Mouse (Mus musculus) forebrain, embryonic 15.5 days (tissue): ENCODE measurements around the gene Arhgap22. TPM values are rescaled to one million over a fixed set of nuclear protein-coding genes. Genes with fewer than 3 reads are reported as not detected.

ENCODE experiments used
- ATAC-seq: fragments of 200-750 bp; cut with Nextera tagmentation; replicated peaks from 2 replicates; pipeline ENCODE4 v1.8.0; 2017; ENCODE audit warnings: mild to moderate bottlenecking, moderate TSS enrichment, moderate library complexity
- H3K27ac ChIP-seq: fragments of 300-500 bp; sonication (generic); replicated peaks from 2 replicates; pipeline ENCODE4 v1.5.1; 2015; ENCODE audit warnings: mild to moderate bottlenecking, inconsistent platforms
- H3K27me3 ChIP-seq: fragments of 300-500 bp; sonication (generic); 2 replicates; pipeline ENCODE4 v1.6.1; 2015; ENCODE audit warnings: inconsistent platforms
- H3K36me3 ChIP-seq: fragments of 300-500 bp; sonication (generic); 2 replicates; pipeline ENCODE4 v1.6.1; 2015; ENCODE audit warnings: mild to moderate bottlenecking, inconsistent platforms
- H3K4me1 ChIP-seq: fragments of 300-500 bp; sonication (generic); 2 replicates; pipeline ENCODE4 v1.6.1; 2015; ENCODE audit warnings: inconsistent platforms
- H3K4me2 ChIP-seq: fragments of 300-500 bp; sonication (generic); replicated peaks from 2 replicates; pipeline ENCODE4 v1.6.1; 2015; ENCODE audit warnings: mild to moderate bottlenecking, inconsistent platforms
- H3K4me3 ChIP-seq: fragments of 300-500 bp; sonication (generic); 2 replicates; pipeline ENCODE4 v1.5.1; 2015; ENCODE audit warnings: mild to moderate bottlenecking, inconsistent platforms
- H3K9ac ChIP-seq: fragments of 300-500 bp; sonication (generic); replicated peaks from 2 replicates; pipeline ENCODE4 v1.6.1; 2015; ENCODE audit warnings: mild to moderate bottlenecking, inconsistent platforms
- H3K9me3 ChIP-seq: fragments of 300-500 bp; sonication (generic); 2 replicates; pipeline ENCODE4 v1.6.1; 2016; ENCODE audit warnings: inconsistent platforms
- WGBS: fragments of 180-500 bp; shearing (Covaris S2); methylation state at CpG from one replicate; pipeline ENCODE4 v1.1.7; 2015; ENCODE audit warnings: mixed read lengths; 5-methylcytosine and 5-hydroxymethylcytosine counted together
- polyA plus RNA-seq: library from polyadenylated mRNA; unstranded; fragments of >200 nt; fragmentation: Nextera tagmentation; extraction: Ambion mirVana; gene quantifications from 2 replicates; pipeline ENCODE4 v1.2.1, GENCODE M21; 2015

The Arhgap22 gene
- polyA plus RNA-seq, 1 experiment from 2014 or later: 1.4 TPM

DNA sequence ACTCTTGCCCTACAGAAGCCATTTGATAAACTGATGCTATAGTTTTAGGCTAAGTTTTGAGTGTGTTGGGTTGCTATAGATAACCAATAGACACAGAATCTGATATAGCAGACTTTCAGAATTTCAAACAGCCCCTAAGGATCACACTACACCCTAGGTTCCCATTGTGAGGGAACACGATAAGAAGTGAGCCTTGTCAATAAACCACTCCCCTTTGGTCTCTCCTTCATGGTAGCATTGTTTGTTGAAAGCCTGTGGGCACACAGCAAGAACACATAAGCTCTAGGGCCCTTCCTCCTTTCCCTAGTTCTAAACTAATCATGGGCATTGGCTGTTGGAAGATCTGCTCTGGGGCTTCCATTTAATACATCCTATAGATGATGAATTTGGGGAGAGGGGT is 80.7 kb downstream of the Arhgap22 start:
- H3K4me1 ChIP-seq: peaks cover 5% of the 10 kb centered on the region; the same call in 1 of the 2 replicates
- no peaks in the 10 kb centered on the region for H3K9me3 ChIP-seq
- H3K27ac ChIP-seq: no peak overlapping the region
- 26% methylated on average over 1 of the region's 1 CpGs for WGBS
- ATAC-seq: no peak
- no peaks in the 10 kb centered on the region for H3K27me3 ChIP-seq
- H3K36me3 ChIP-seq: no peaks in the 10 kb centered on the region
- H3K4me3 ChIP-seq: no peak overlapping the region
- no peak overlapping the region for H3K9ac ChIP-seq
- H3K4me2 ChIP-seq: no peak overlapping the region

DNA sequence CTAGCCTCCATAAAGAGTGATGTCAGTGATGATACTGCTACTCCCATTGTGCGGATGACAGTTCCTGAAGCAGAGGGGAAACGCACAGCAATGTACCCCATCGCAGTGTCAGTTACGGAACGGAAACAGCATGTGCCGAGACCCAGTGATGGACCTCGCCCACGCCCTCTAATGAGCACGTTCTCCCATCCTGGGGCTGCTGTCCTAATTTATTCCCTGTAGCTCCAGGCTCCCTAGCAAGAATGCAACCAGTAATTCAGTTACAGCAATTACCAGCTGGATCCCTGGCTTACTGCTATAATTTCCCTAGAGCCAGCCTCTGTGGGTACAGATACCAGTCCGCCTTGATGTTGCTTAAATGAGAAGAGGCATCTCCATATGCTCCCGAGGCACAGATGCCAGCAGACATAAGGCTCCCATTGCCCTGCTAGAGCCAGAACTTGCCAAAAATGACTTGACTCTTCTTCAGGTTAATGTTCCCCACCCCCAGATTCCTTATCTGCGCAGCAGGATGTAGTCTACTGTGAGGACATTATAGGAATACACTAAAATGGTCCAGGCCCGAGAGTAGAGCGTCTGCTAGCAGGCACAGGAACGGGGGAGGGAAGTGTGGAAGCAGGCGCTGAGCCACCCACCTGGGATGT is 83.0 kb downstream of the Arhgap22 start:
- peak overlapping the region; percentile 28 for H3K27ac ChIP-seq
- H3K9me3 ChIP-seq: no peaks in the 10 kb centered on the region
- H3K4me2 ChIP-seq: no peak overlapping the region
- H3K9ac ChIP-seq: no peak overlapping the region
- H3K4me3 ChIP-seq: no peak overlapping the region
- peaks cover 5% of the 10 kb centered on the region; the same call in 1 of the 2 replicates for H3K4me1 ChIP-seq
- no peaks in the 10 kb centered on the region for H3K36me3 ChIP-seq
- WGBS: 70% methylated on average over 16 of the region's 16 CpGs
- ATAC-seq: peak; percentile 57
- H3K27me3 ChIP-seq: no peaks in the 10 kb centered on the region

DNA sequence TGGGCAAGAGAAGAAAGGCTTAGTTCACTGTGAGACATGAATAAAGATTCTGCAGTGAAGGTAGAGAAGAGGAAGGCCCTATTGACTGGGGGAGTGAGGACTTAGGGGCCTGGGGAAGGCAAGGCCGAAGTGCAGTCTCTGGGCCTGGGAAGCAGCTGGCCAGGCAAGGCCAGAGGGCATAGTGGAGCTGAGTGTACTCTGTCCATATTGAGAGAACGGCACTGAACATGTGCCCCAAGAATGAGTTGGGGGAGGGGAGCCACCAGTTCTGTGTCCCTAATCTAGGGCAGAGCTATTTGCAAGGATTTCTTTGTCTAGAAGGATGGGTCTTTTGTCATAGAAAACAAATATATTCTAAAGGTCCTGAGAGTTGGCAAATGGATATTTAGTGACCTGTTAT is 86.8 kb downstream of the Arhgap22 start:
- Histone ChIP-seq H3K9ac (no peak overlapping the region), H3K36me3 (no peaks in the 10 kb centered on the region), H3K27ac (no peak overlapping the region), H3K4me3 (no peak overlapping the region), H3K27me3 (no peaks in the 10 kb centered on the region), H3K9me3 (no peaks in the 10 kb centered on the region), H3K4me1 (peaks cover 5% of the 10 kb centered on the region; the same call in 1 of the 2 replicates), H3K4me2 (no peak overlapping the region)
- 19% methylated on average over 2 of the region's 2 CpGs for WGBS
- no peak for ATAC-seq

DNA sequence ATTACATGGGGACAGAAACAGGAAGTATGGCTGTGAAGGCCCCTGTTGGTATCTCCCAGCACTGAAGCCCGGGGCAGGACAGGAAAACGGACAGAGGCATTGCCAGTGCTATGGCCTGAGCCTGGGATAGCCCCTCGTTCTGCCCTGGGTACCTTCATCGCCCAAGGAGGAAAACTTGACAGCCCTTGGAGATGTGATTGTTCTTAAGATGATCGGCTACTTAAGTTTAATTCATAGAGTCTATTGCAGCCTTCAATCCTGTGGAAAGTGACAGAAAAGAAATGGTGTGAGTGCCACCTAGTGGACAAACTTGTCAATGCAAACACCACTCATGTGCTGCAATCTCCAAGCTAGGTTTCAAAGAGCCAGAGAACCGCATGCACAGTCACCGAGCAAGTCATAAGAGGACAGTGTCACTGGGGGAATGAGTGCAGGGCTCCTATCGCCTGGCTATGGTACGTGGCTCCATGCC is 89.6 kb downstream of the Arhgap22 start:
- H3K27me3 ChIP-seq: no peaks in the 10 kb centered on the region

GRCm38 (mm10) chr14:33305645-33306281 is 91.9 kb downstream of the Arhgap22 start:
- no peak overlapping the region for H3K4me2 ChIP-seq
- no peak overlapping the region for H3K27ac ChIP-seq
- no peaks in the 10 kb centered on the region for H3K9me3 ChIP-seq
- H3K36me3 ChIP-seq: no peaks in the 10 kb centered on the region
- no peak for ATAC-seq
- H3K27me3 ChIP-seq: no peaks in the 10 kb centered on the region
- no peak overlapping the region for H3K4me3 ChIP-seq
- WGBS: 82% methylated on average over 12 of the region's 12 CpGs
- H3K9ac ChIP-seq: no peak overlapping the region
- no peaks in the 10 kb centered on the region; the same call in 1 of the 2 replicates for H3K4me1 ChIP-seq

More for the DNA sequence above, 89.6 kb downstream of the Arhgap22 start:
- peak; percentile 87 for ATAC-seq
- H3K9me3 ChIP-seq: no peaks in the 10 kb centered on the region
- H3K4me1 ChIP-seq: no peaks in the 10 kb centered on the region; the same call in 1 of the 2 replicates
- H3K9ac ChIP-seq: no peak overlapping the region
- WGBS: 24% methylated on average over 9 of the region's 9 CpGs
- no peaks in the 10 kb centered on the region for H3K36me3 ChIP-seq
- no peak overlapping the region for H3K27ac ChIP-seq
- H3K4me2 ChIP-seq: no peak overlapping the region
- no peak overlapping the region for H3K4me3 ChIP-seq

DNA sequence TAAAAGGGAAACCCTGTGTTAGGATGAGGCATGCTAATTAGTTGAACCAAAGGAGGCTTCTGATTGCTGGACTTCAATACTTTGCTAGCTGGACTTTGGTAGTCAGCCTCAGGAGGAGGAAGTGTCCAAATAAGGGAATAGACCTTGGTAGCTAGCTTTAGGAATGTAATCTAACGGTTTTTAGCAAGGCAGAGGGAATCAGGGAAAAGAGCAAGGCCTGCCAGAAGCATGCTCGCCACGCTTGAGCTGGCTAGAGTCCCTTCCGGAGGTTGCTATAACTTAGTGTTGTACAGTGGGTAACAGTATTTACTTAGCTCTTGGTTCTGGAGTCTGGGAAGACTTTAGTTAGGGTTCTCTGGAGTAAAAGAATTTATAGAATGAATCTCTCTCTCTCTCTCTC is 96.9 kb downstream of the Arhgap22 start:
- Histone ChIP-seq H3K4me3 (no peak overlapping the region), H3K27me3 (no peaks in the 10 kb centered on the region), H3K9me3 (no peaks in the 10 kb centered on the region), H3K4me1 (no peaks in the 10 kb centered on the region), H3K9ac (no peak overlapping the region), H3K4me2 (no peak overlapping the region), H3K27ac (no peak overlapping the region), H3K36me3 (no peaks in the 10 kb centered on the region)
- WGBS: 71% methylated on average over 4 of the region's 4 CpGs
- no peak for ATAC-seq

DNA sequence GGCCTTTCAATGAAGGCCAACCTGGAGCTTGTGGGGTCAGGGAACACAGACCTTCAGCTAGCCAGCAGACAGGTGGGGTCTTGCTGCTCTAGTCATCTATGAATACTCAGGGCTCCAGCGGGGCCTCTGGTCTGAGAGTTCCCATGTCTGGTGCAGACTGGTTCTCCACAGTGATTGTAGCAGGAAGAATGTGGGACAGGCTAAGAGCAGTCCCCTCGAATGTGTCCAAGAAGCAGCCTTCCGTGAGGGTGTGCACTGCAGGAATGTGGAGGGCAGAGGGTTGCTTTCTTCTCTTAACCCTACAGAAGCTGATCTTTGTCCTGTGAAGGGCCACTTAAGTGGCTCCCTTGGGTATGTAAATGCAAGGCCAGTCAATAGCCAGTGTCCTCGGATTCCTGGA is 98.5 kb downstream of the Arhgap22 start:
- Histone ChIP-seq H3K9me3 (no peaks in the 10 kb centered on the region), H3K4me1 (no peaks in the 10 kb centered on the region), H3K36me3 (no peaks in the 10 kb centered on the region), H3K27ac (no peak overlapping the region), H3K4me3 (no peak overlapping the region), H3K27me3 (no peaks in the 10 kb centered on the region), H3K4me2 (no peak overlapping the region), H3K9ac (no peak overlapping the region)
- WGBS: 24% methylated on average over 4 of the region's 4 CpGs
- ATAC-seq: no peak

GRCm38 (mm10) chr14:33313624-33314023 is 99.8 kb downstream of the Arhgap22 start:
- Histone ChIP-seq H3K9ac (no peak overlapping the region), H3K4me3 (no peak overlapping the region), H3K4me2 (no peak overlapping the region), H3K9me3 (no peaks in the 10 kb centered on the region), H3K36me3 (no peaks in the 10 kb centered on the region), H3K27me3 (no peaks in the 10 kb centered on the region), H3K4me1 (peaks cover 9% of the 10 kb centered on the region; the same call in 1 of the 2 replicates), H3K27ac (no peak overlapping the region)
- 0% methylated on average over 4 of the region's 4 CpGs for WGBS
- peak; percentile 69 for ATAC-seq

GRCm38 (mm10) chr14:33314160-33314559 is 100.3 kb downstream of the Arhgap22 start:
- Histone ChIP-seq H3K4me1 (peaks cover 9% of the 10 kb centered on the region; the same call in 1 of the 2 replicates), H3K27ac (no peak overlapping the region), H3K4me3 (no peak overlapping the region), H3K9ac (no peak overlapping the region), H3K4me2 (no peak overlapping the region), H3K27me3 (no peaks in the 10 kb centered on the region), H3K36me3 (no peaks in the 10 kb centered on the region), H3K9me3 (no peaks in the 10 kb centered on the region)
- ATAC-seq: no peak
- 48% methylated on average over 7 of the region's 7 CpGs for WGBS

GRCm38 (mm10) chr14:33315111-33315510 is 101.3 kb downstream of the Arhgap22 start:
- 44% methylated on average over 5 of the region's 5 CpGs for WGBS
- H3K36me3 ChIP-seq: no peaks in the 10 kb centered on the region

GRCm38 (mm10) chr14:33315771-33316170 is 101.9 kb downstream of the Arhgap22 start:
- H3K27me3 ChIP-seq: peaks cover 13% of the 10 kb centered on the region
- 55% methylated on average over 4 of the region's 4 CpGs for WGBS
- no peaks in the 10 kb centered on the region for H3K9me3 ChIP-seq

More at GRCm38 (mm10) chr14:33315111-33315510, 101.3 kb downstream of the Arhgap22 start:
- Histone ChIP-seq H3K9me3 (no peaks in the 10 kb centered on the region), H3K27ac (no peak overlapping the region), H3K4me3 (no peak overlapping the region), H3K27me3 (peaks cover 6% of the 10 kb centered on the region), H3K4me1 (peaks cover 18% of the 10 kb centered on the region), H3K4me2 (no peak overlapping the region), H3K9ac (no peak overlapping the region)
- ATAC-seq: no peak

GRCm38 (mm10) chr14:33317946-33318345 is 104.1 kb downstream of the Arhgap22 start:
- 35% methylated on average over 6 of the region's 6 CpGs for WGBS
- no peak overlapping the region for H3K4me3 ChIP-seq
- ATAC-seq: no peak
- H3K4me1 ChIP-seq: peaks cover 26% of the 10 kb centered on the region
- H3K9ac ChIP-seq: no peak overlapping the region
- no peaks in the 10 kb centered on the region for H3K36me3 ChIP-seq
- H3K27ac ChIP-seq: 0 out of 2 replicates have a peak overlapping the region, but pooled peaks have one; percentile 14
- no peaks in the 10 kb centered on the region for H3K9me3 ChIP-seq
- H3K4me2 ChIP-seq: no peak overlapping the region
- H3K27me3 ChIP-seq: peaks cover 18% of the 10 kb centered on the region

More at GRCm38 (mm10) chr14:33315771-33316170, 101.9 kb downstream of the Arhgap22 start:
- Histone ChIP-seq H3K27ac (no peak overlapping the region), H3K9ac (no peak overlapping the region), H3K4me2 (no peak overlapping the region), H3K4me1 (peaks cover 24% of the 10 kb centered on the region), H3K4me3 (no peak overlapping the region), H3K36me3 (no peaks in the 10 kb centered on the region)
- ATAC-seq: no peak
